Mouse (Mus musculus): ENCODE measurements around the gene Nap1l2. TPM values are rescaled to one million over a fixed set of nuclear protein-coding genes. Genes with fewer than 3 reads are reported as not detected.

Nap1l2 gene
- polyA plus RNA-seq, 1 experiment from 2014 or later = 129 TPM

Other genes starting within 250 kb of the Nap1l2 start
- not detected in 2 replicates for gene Cdx4, start 134.8 kb upstream of the Nap1l2 start, polyA plus RNA-seq (2015; fragmentation: Nextera tagmentation; extraction: Ambion mirVana)
- gene Chic1, start 169.8 kb upstream of the Nap1l2 start, polyA plus RNA-seq (2015; fragmentation: Nextera tagmentation; extraction: Ambion mirVana) = 6.2 and 8.1 TPM in 2 replicates
- 0.26 and 0.46 TPM in 2 replicates for gene Tsx, start 227.8 kb upstream of the Nap1l2 start, polyA plus RNA-seq (2015; fragmentation: Nextera tagmentation; extraction: Ambion mirVana)
- not detected in 2 replicates for gene Gm26992, start 235.4 kb upstream of the Nap1l2 start, polyA plus RNA-seq (2015; fragmentation: Nextera tagmentation; extraction: Ambion mirVana)